Mouse (Mus musculus) urinary bladder, postnatal 25 days (tissue): ENCODE results near the gene Dnmbp.

Source experiments
- DNase-seq: peaks from one replicate; pipeline ENCODE4 v3.0.0; 2022; ENCODE audit warnings: low spot score

The Dnmbp gene

GRCm38 (mm10) chr19:43944566-43944965 is 4.6 kb upstream of the Dnmbp start:
- DNase-seq = no peak

- no peak for DNase-seq
These were observed 3.1 kb upstream of the Dnmbp start for GRCm38 (mm10) chr19:43943076-43943475.

- DNase-seq = no peak
These were observed 721 bp downstream of the Dnmbp start for GRCm38 (mm10) chr19:43939171-43939768.

- no peak for DNase-seq
These were observed 1.6 kb downstream of the Dnmbp start for GRCm38 (mm10) chr19:43938355-43938754.

- no peak for DNase-seq
These were observed 9.1 kb downstream of the Dnmbp start for GRCm38 (mm10) chr19:43930926-43931325.

- no peak for DNase-seq
These were observed 9.6 kb downstream of the Dnmbp start for GRCm38 (mm10) chr19:43930366-43930765.

- DNase-seq = no peak
These were observed 10.1 kb downstream of the Dnmbp start for GRCm38 (mm10) chr19:43929869-43930268.

- no peak for DNase-seq
These were observed 12.0 kb downstream of the Dnmbp start for GRCm38 (mm10) chr19:43927967-43928366.

- DNase-seq = no peak
These were observed 12.9 kb downstream of the Dnmbp start for GRCm38 (mm10) chr19:43927057-43927456.

- no peak for DNase-seq
These were observed 13.6 kb downstream of the Dnmbp start for GRCm38 (mm10) chr19:43926141-43926987.

- DNase-seq = no peak
These were observed 15.6 kb downstream of the Dnmbp start for GRCm38 (mm10) chr19:43924361-43924760.

GRCm38 (mm10) chr19:43922963-43923362 is 17.0 kb downstream of the Dnmbp start:
- DNase-seq = no peak

- DNase-seq = no peak
These were observed 18.6 kb downstream of the Dnmbp start for GRCm38 (mm10) chr19:43921410-43921809.

- no peak for DNase-seq
These were observed 19.3 kb downstream of the Dnmbp start for GRCm38 (mm10) chr19:43920453-43921300.

- DNase-seq = no peak
These were observed 20.1 kb downstream of the Dnmbp start for GRCm38 (mm10) chr19:43919841-43920240.

GRCm38 (mm10) chr19:43918834-43919233 is 21.2 kb downstream of the Dnmbp start:
- DNase-seq = no peak

- no peak for DNase-seq
These were observed 22.2 kb downstream of the Dnmbp start for GRCm38 (mm10) chr19:43917763-43918162.

GRCm38 (mm10) chr19:43917406-43917691 is 22.6 kb downstream of the Dnmbp start:
- DNase-seq = no peak

GRCm38 (mm10) chr19:43916586-43917405 is 23.2 kb downstream of the Dnmbp start:
- DNase-seq = no peak

GRCm38 (mm10) chr19:43915431-43915830 is 24.6 kb downstream of the Dnmbp start:
- DNase-seq = no peak

- DNase-seq = no peak
These were observed 25.0 kb downstream of the Dnmbp start for GRCm38 (mm10) chr19:43914986-43915385.
